Mouse (Mus musculus) testis, postnatal 14 days (tissue): ENCODE results near the gene 9030624G23Rik.
A peak's percentile ranks its signal among the peaks of the same experiment; 100 is the strongest.
"Not testable (repeated sequence)": the region's sequence is repeated elsewhere in the genome, so short reads cannot be mapped to it uniquely, and the experiment has no call there.

Source experiments
- DNase-seq: peaks from one replicate; pipeline ENCODE4 v3.0.0; 2021; ENCODE audit warnings: low spot score

9030624G23Rik gene

GRCm38 (mm10) chr12:24097108-24097520, at the start of gene 9030624G23Rik:
9030624G23Rik (minus strand) TSS chr12:24097246.
- peak; percentile 87 for DNase-seq

- not testable (repeated sequence) for DNase-seq
These were observed 13.9 kb downstream of the 9030624G23Rik start for GRCm38 (mm10) chr12:24083096-24083495.
